35 mouse cellular contexts compared by ENCODE assay signal in genomic region chr10:62474944-62475343, GRCm38 (mm10). TPM values are rescaled to one million over a fixed set of nuclear protein-coding genes. Genes with fewer than 3 reads are reported as not detected.
"Had no signal": no experiment of that assay in that cellular context is flagged by ENCODE, and none has a peak within 500 bp of the region (broad histone marks: within the 10 kb centered on the region; RNA-seq: fewer than 3 reads in every experiment).

No protein-coding gene starts in this region.

- H3K9ac ChIP-seq: limb, embryonic 12.5 days; limb, embryonic 13.5 days; limb, embryonic 15.5 days; liver, embryonic 12.5 days; liver, embryonic 13.5 days; liver, embryonic 14.5 days; liver, embryonic 15.5 days; liver, postnatal 0 days; lung, embryonic 14.5 days; lung, embryonic 15.5 days; midbrain, embryonic 12.5 days; midbrain, embryonic 13.5 days; midbrain, embryonic 15.5 days; neural tube, embryonic 12.5 days; neural tube, embryonic 13.5 days had no signal

- H3K4me1 ChIP-seq: limb, embryonic 10.5 days; limb, embryonic 12.5 days; limb, embryonic 13.5 days; limb, embryonic 15.5 days; liver, embryonic 15.5 days; lung, embryonic 15.5 days; midbrain, embryonic 12.5 days; midbrain, embryonic 15.5 days; neural tube, embryonic 12.5 days; neural tube, embryonic 13.5 days had no signal

- H3K27me3 ChIP-seq: limb, embryonic 12.5 days; limb, embryonic 13.5 days; limb, embryonic 15.5 days; liver, embryonic 12.5 days; liver, embryonic 13.5 days; liver, embryonic 15.5 days; lung, embryonic 15.5 days; megakaryocyte, embryonic 14.5 days; midbrain, embryonic 12.5 days; midbrain, embryonic 13.5 days; midbrain, embryonic 15.5 days; neural tube, embryonic 12.5 days; neural tube, embryonic 13.5 days had no signal

- H3K9me3 ChIP-seq: limb, embryonic 10.5 days; limb, embryonic 12.5 days; limb, embryonic 13.5 days; limb, embryonic 15.5 days; liver, embryonic 12.5 days; liver, embryonic 13.5 days; liver, embryonic 15.5 days; lung, embryonic 15.5 days; megakaryocyte, embryonic 14.5 days; midbrain, embryonic 10.5 days; midbrain, embryonic 12.5 days; midbrain, embryonic 13.5 days; midbrain, embryonic 15.5 days; neural tube, embryonic 12.5 days; neural tube, embryonic 13.5 days had no signal

- H3K36me3 ChIP-seq: lung, embryonic 15.5 days; midbrain, embryonic 15.5 days had no signal

- H3K4me3 ChIP-seq: limb, embryonic 10.5 days; limb, embryonic 12.5 days; limb, embryonic 13.5 days; limb, embryonic 15.5 days; liver, embryonic 12.5 days; liver, embryonic 13.5 days; liver, embryonic 15.5 days; lung, embryonic 15.5 days; megakaryocyte, embryonic 14.5 days; midbrain, embryonic 10.5 days; midbrain, embryonic 12.5 days; midbrain, embryonic 13.5 days; midbrain, embryonic 15.5 days; myocyte; neural tube, embryonic 12.5 days; neural tube, embryonic 13.5 days had no signal

- DNase-seq: left cerebral cortex, postnatal 4 days; liver; liver, embryonic 13.5 days; liver, postnatal 0 days; lung, adult 18-20 months; lung, adult 2 months; lung, embryonic 14.5 days; lung, postnatal 10 days; lung, postnatal 14 days; lung, postnatal 36 days; lung, postnatal 4 days; midbrain, embryonic 14.5 days had no signal

- ATAC-seq: liver, embryonic 12.5 days; liver, postnatal 0 days; lung, postnatal 0 days; midbrain, embryonic 13.5 days; midbrain, embryonic 15.5 days; midbrain, embryonic 16.5 days had no signal

- H3K4me2 ChIP-seq: limb, embryonic 12.5 days; limb, embryonic 13.5 days; limb, embryonic 15.5 days; liver, embryonic 11.5 days; liver, embryonic 12.5 days; liver, embryonic 13.5 days; liver, embryonic 15.5 days; lung, embryonic 14.5 days; lung, embryonic 15.5 days; midbrain, embryonic 11.5 days; midbrain, embryonic 12.5 days; midbrain, embryonic 13.5 days; midbrain, embryonic 15.5 days; neural tube, embryonic 12.5 days; neural tube, embryonic 13.5 days had no signal

- H3K27ac ChIP-seq: limb, embryonic 10.5 days; limb, embryonic 12.5 days; limb, embryonic 13.5 days; limb, embryonic 15.5 days; liver, embryonic 12.5 days; liver, embryonic 13.5 days; liver, embryonic 14.5 days; liver, embryonic 15.5 days; lung, embryonic 15.5 days; macrophage; midbrain, embryonic 10.5 days; midbrain, embryonic 12.5 days; midbrain, embryonic 13.5 days; midbrain, embryonic 15.5 days; neural tube, embryonic 12.5 days; neural tube, embryonic 13.5 days had no signal

RNA-seq across cellular contexts. Expression of gene 4930507D05Rik, which starts 25.7 kb away (rescaled TPM):
- polyA plus RNA-seq: liver, adult 2 months; liver, postnatal 0 days; macrophage had no signal

RNA-seq across cellular contexts. Expression of gene Hkdc1, which starts 52.7 kb away (rescaled TPM):
- polyA plus RNA-seq: liver, adult 2 months; macrophage; midbrain, embryonic 10.5 days; neural tube, embryonic 11.5 days had no signal
